Mouse (Mus musculus): ENCODE measurements around the gene Lhpp.
"Not testable (repeated sequence)": the region's sequence is repeated elsewhere in the genome, so short reads cannot be mapped to it uniquely, and the experiment has no call there.

Lhpp gene

DNA sequence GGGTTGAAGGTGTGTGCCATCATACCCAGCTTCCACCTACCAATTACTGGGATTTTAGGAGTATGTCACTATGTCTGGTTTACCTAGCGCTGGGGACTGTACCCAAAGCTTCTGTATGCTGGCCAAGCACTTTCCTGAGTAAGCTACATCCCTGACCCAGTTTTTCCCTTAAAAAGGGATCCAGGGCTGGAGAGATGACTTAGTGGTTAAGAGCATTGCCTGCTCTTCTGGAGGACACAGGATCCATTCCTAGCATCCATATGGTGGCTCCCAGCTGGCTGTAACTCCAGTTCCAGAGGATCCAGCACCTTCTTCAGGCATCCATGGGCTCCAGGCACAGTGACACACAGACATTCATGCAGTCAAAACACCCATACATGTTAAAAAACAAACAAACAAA lies 36.1 kb downstream of the Lhpp start:
- DNase-seq (ENCODE audit: low spot score in 2 of 2), result no peak

DNA sequence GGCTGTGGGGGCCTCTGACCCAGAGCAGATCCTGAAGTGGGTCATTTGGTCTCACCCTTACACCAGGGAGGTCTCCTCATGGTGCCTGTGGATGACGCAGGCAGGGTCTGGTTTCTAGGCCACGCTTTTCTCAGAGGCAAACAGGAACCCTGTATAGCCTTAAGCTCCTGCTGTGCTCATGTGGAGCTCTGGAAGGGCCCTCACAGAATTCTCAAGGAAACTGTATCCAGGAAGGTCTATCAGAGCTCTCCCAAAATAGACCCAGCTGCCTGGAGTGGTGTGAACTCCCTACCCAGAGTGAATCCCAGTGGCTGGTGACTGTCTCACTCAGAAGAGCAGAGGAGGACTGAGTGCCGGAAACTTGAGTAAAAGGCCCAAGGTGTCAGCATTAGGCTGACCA lies 44.0 kb downstream of the Lhpp start:
- no peak for DNase-seq (ENCODE audit: low spot score in 2 of 2)

DNA sequence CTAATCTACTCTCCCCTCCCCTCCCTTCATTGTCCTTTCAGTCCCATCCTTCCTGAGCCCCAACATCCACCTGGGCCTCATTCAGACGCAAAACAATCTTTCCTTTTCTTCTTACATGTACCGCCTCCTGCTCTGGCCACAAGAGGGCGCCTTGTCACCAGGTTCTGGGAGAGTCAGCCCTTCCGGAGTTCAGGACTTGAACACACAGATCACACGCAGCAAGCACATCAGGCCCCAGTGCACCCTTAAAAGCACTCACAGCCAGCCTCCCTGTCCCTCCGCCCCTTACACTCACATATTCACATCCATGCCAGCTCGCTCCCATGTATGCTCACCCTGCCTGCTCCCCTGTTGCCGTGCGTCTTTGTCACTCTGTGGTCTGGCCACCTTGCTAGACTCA lies 45.6 kb downstream of the Lhpp start:
- peak; percentile 57 to 94 for DNase-seq (ENCODE audit: low spot score in 2 of 2)

DNA sequence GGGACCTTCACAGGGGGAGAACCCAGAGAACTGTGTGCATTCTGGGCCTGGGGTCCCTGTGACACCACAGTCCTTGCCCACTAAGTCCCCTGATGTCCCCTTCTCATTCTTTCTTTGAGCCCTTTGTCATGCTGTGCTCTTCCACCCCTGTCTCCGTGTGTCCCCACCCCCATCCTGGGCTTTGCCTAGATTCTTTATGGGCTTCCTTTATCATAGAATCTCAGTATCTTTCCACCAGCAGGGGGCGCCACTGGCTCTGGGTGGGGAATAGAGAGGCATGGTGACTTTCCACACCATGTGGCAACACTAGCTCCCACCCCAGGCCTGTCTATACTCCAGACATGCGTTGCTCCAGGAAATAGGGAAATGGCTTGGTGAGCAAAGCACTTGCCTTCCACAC lies 46.1 kb downstream of the Lhpp start:
- DNase-seq (ENCODE audit: low spot score in 2 of 2), result peak in 1 of 2 experiments; percentile 92

DNA sequence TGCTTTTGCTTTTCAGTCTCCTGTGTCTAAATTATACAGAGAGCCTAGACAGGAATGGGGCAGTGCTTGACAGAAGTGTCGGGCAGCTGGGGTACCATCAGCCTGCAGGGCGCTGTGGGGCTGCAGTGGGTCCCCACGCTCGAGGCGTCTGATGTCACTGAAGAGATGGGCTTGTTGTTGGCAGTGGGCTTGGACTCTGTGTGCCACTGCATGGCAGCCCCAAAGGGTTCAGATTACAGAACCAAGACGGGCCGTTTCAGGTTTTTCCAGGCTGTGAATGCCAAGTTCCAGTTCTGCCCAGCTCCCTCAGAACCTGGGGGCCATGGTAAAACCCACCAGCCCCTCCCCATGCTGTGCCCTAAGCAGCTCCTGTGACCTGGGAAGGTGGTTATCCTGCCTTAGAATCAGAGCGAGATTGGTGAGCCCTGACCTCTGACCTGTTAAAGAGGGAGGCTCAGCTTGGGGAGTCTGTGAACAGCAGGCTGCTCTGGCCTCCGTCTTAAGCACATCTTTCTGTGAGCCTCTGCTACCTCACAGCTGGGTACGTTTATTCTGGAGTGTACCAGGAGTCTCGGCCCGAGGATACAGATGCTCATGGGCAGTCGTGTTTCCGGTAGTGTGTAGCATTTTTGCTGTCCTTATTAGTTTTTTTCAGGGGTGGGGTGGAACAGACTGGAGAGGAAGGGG lies 47.1 kb downstream of the Lhpp start:
- DNase-seq (ENCODE audit: low spot score in 2 of 2), result no peak

DNA sequence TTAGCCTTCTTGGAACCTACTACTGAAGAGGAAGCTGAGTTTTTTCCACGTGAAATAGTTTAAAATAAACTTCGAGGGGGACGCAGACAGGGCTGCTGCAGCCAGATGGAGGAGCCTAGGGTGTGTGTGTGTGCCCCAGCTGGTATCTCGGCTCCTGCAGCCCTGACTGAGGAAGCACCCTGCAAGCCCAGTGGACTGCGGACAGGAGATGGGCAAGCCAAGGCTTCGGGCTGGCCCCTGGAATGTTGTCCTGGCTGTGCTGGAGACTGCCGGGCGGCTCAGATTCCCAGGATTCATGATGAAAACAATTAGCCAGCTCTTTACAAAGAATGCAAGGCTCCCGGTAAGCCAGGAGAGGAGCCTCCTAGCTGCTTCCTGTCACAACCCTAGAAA lies 47.6 kb downstream of the Lhpp start:
- no peak for DNase-seq (ENCODE audit: low spot score in 2 of 2)

DNA sequence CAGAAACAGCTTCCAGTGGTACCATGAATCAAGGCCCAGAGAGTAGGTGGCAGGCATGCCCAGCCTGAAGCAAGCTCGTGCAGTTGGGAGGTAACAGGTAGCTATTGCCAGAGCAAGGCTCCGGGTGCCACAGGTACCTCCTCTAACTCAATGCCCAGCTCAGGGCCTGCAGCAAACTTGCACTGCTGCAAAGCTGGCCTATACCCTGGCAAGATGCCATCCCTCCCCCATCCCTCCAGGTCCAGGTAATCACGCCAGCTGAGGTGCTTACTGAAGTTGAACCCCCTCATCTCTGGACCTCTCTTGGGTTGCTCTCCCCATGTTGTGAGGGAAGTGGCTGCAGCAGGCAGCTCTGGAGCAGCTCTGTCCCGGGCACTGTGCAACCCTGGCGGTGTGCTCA lies 48.2 kb downstream of the Lhpp start:
- DNase-seq (ENCODE audit: low spot score in 2 of 2), result no peak

DNA sequence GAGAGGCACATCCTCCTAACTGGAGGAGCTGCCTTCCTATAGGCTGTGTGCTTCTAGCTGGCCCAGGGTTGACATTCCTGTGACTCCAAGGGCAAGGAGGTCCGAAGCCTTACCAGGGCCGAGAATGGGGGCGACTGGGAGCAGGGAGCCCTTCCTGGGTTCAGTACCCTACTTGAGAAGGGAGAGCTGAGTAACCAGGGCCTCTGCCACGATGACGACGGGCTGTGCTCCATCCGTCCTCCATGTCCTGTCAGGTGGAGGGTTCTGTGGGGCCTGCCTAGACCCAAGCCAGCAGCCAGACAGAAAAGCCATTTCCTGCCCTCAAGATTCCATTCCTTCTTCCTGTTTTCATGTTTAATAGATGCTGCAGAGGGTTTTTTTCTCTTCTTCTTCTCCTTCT lies 49.2 kb downstream of the Lhpp start:
- no peak for DNase-seq (ENCODE audit: low spot score in 2 of 2)

DNA sequence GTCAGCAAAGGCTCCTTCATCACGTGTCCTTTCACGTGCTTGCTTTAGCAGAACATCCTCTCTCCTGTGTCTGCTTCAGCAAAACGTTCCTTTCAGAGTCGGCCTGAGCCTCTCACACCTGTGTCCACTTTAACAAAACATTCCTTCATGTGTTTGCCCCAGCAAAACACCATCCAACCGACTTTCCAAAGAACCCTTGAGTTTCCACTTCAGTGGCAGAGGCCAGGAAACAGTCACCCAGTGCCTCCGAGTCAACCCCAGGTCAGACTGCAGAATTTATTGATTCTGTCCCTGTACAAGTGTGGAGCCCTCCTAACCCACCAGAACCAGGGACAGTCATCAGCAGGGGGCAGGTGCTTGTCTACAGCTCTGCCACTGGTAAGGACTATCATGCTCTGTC lies 52.4 kb downstream of the Lhpp start:
- DNase-seq (ENCODE audit: low spot score in 2 of 2), result not testable (repeated sequence)

DNA sequence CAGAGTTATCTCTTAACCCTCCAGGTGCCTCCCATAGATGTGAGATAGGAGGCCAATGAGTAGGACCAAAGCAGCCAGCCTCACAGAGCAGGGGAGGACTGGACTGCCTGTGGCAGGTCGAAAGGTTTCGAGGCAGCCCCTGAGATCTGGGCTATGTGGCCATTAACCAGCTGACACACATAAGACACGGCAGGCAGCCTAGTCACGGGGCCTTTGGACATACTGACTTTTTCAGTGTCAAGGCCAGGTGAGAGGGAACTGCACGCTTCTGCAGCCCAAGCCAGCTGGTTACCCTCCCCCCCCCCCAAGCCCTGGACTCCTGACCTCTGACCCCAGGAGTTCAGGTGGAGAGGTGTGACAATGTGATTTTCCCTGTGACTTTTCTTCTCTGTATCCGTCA lies 54.4 kb downstream of the Lhpp start:
- no peak for DNase-seq (ENCODE audit: low spot score in 2 of 2)

DNA sequence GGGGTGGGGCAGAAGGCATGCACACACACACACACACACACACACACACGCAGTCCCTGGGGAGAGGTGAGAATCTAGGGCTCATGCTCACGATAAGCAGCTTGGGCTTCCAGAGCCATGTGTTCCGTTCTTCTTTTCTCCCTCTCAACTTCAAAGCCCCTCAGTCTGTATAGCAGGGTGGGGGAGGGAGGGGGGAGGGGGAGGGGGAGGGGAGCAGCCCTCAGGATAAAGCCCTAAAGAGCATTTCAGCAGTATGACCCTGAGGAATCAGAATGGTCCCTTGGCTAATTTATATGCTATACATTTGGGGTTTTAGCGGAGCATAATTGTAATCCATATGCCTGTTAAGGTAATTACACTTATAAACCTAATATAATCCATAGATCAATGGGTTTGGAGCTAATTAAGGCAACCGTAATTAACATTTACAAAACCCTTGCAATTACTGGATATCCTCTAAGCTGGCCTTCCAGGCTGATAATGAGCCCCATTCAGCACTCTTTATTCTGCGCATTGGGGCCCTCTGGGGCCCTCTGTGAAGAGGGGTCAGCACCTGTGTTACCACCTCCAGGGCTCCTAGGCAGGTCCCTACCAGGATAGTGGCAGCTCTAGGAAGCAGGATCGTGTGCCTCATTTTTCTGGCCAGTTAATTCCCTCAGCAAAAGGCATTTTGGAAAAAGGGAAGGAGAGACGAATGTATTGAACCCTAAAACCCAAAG lies 55.4 kb downstream of the Lhpp start:
- no peak for DNase-seq (ENCODE audit: low spot score in 2 of 2)

DNA sequence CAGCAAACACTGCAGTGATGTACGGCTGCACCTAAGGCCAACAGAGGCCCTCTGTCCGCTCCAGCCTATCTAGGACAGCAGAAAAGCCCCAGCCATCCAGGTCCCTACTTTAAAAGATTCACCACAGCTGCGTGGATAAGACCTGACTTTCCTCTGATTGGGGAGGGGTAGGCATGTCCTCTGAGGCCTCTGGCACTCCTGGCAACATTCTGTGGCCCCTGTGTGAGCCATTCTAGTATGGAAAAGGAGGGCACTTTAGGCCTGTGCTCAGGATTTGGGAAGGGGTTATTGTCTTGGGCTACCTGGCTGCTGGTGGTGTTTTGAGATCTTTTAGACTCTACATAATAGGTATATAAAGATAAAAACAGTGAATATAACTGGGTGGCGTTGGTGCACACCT lies 56.1 kb downstream of the Lhpp start:
- no peak for DNase-seq (ENCODE audit: low spot score in 2 of 2)

DNA sequence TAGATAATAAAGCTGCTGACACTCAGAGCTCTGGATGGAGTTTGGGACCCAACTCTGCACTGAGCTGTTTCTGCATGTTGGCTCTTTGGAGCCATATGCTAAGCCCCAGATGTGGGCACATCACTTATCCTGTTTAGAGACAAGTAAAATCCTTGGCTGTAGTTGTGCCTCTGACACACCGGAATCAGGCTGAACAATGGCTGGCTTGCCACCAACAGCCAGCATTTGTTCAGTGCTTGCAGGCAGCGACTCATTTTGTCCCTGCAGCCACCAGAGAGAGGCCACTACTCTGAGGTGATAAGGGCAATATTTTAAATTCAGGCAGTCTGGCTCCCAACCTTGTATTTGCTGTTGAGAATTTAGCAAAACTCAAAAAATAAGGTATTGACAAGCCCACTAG lies 58.2 kb downstream of the Lhpp start:
- no peak for DNase-seq (ENCODE audit: low spot score in 2 of 2)

DNA sequence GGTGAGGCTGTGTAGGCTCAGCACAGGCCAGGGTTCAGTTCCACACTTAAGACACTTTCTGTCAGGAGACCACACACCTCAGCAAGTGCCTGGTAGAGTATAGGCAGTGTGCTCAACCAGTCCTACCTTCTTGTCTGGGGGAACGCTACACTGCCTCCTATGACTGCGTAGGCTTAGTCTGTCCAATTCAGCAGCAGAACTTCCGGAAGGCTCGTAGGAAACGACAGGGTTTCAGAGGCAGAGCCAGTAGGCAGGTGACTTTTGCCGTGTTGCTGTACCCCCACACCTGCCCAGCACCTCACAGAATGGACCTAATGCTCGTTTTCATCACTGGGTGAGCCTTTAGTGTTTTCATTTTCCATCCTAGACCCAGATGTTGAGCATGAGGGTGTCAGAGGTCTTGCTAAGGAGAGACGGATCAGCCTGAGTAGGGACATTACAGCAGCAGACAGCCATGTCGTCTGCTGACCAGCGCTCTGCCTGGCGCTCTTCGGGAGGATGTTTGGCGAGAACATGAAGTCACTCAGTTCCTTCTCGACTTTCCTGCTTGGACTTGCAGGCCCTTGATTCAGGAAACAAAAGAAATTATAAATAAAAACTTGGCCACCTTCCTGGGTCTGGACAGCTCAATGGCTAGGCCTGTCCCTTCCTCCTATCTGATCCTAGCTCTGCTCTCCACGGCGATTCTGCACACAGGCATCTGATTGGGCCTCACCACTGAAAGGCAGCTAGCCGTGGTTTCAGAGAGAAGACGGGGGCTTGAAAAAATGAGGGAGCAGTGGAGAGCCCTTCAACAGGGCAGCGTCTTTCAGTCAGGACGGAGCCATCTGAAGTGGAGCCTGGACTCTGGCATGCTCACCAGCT lies 59.8 kb downstream of the Lhpp start:
- DNase-seq (ENCODE audit: low spot score in 2 of 2), result no peak

DNA sequence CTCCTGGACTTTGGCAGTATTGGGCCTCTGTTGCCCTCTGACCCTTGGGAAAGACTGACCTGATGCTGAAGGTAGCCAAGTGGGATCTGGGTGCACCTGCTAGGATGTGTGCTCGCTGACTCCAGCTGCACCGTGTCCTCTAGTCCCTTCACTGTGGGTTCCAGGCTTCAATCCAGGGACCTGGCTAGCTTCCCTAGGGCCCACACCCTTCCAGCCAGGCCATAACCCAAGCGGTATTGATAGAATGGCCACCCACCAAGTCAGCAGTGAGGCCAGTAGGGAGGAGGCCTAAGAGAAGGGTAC lies 60.4 kb downstream of the Lhpp start:
- no peak for DNase-seq (ENCODE audit: low spot score in 2 of 2)

DNA sequence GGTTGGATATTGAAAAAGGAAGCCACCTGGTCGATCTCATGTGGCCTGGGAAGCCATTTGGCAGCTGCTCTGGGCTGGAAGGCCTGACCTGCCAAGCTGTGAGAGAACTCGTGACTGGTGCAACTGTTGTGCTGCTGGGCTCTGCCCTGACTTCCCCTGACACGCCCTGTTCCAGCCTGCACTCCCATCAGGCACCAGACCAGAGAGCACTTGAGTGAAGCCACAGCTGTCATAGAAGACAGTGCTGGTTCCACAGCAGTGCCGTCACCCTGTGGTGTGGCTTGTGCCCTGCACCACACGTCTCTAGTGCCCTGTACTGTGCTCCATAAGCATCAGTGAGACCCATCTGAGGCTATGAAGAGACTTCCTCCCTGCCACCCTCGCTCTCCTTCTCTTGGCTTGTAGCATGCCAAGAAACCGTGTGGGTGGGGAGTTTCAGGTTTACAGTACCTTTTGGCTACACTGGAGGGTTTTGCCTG lies 62.1 kb downstream of the Lhpp start:
- peak in 1 of 2 experiments; percentile 55 for DNase-seq (ENCODE audit: low spot score in 2 of 2)

DNA sequence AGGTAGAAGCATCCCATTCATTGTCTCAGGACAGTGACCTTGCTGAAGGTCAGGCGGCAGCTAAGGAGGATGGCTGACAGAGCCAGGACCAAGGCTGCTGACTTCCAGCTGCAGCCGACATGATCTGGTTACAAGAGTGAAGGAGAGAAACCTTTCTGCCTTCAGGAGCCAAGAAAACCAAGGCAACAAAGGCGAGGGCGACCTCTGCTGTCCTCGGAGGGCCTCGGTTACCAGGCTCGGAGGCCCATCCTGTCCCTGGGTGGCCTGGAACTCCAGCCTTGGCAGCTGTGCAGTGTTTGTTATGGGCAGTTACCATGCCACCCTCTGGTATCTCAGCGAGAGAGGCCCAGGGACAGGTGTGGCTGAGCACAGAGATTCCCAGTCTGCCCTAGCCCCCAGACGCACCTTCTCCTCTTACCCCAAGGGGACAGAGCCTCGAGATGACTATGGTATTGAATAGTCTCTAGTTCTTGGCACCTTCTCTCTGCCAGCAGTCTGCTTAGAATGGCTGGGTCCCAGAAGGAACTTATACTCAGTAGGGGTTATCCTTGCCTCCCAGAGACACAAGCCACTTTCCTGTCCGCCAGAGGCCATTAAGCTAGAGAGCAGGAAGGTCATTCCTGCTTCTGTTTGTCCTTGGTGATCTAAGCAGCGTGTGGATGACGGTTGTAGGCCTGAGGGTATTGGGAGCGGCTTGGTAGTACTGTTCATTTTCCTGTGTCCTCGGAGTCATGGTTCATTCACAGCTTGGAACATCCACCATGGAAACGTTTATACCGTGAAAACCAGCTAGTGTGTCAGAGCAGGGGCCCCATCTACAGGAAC lies 63.7 kb downstream of the Lhpp start:
- no peak for DNase-seq (ENCODE audit: low spot score in 2 of 2)

DNA sequence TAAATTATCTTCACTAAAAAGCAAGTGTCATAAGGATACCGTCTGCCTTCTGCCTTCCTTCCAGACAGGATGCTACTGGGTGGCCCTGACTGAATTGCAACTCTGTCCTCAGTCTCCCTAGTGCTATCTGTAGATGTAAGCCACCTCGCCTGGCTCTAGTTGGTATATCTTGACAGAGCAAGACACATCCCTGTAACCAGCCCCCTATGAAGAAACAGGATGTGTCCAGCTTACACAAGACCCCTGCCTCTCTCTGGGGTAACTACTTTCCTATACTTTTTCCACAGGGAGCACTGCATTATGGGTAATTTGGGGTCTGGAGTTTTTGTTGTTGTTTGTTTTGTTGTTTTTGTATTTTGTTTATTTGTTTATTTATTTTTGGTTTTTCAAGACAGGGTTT lies 65.5 kb downstream of the Lhpp start:
- no peak for DNase-seq (ENCODE audit: low spot score in 2 of 2)

DNA sequence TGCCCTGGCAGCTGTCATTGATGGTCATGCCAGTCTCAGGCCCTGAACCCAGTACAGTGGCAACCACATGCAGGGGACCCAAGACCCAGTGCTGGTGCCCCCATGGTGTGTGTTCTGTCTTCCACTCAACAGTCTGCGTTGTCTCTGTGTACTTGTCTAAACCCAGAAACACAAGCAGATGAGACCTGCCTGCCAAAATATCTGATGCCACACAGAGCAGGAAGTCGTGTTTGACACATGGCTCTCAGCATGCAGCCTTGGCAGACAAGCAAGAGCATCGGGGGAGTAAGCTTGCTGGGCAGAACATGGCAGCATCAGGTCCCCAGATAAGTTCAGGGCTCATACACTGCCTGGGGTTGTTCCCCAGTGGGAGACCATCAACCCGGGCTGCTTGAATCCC lies 68.7 kb downstream of the Lhpp start:
- DNase-seq (ENCODE audit: low spot score in 2 of 2), result no peak

DNA sequence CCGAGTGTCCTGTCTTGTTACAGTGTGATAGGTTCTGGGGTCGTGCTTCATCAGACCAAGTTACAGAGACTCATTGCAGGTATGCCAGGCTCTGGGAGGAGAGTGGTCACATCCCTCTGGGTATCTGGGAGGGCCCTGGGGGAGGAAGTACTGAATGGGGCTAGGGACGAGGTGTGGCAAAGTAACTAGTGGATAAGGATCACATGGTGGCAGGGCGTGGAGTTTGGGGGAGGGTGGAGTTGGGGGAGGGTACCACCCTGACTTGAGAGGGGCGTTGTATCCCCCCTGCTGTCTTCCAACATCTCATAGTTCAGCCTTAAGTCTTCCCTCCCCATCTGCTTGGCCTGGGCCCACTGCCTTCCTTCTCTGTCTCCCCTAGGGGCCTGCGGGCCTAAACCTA lies 69.1 kb downstream of the Lhpp start:
- DNase-seq (ENCODE audit: low spot score in 2 of 2), result no peak

DNA sequence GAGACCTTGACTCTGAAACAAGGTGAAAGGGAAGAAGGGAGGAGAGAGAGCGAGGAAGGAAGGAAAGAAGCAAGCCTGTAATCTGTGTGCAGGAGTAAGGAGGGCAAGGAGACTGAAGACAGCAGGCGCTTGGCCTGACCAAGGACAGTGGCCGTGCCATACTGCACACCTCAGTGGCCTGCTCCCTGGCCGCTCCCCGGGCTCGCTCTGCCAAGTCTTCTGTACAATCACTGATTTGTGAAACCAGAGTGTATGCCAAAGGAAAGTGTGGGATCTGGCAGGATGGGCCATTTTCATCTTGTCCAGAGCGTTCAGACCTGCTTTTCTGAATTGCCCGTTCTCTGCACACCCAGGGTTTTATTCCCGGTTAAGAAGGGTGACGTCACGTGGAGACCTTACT lies 70.9 kb downstream of the Lhpp start:
- DNase-seq (ENCODE audit: low spot score in 2 of 2), result no peak

DNA sequence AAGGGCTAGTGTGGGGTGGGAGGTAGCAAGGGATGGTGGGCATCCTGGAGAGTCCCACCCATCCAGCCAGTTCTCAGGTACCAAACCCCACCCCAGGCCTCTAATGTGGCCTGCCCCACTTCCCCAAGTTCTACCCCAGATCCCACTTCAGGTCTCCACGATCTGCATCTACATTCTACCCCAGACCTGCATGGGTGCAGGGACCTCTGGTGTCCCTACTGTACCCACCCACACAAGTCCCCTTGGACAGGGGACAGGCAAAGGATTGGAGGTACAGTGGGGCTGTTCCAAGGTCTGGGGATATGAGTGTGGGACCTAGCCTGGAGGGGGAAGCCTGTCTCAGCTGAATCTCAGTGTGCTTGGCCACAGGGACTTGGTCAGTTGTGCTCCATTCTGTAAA lies 71.4 kb downstream of the Lhpp start:
- no peak for DNase-seq (ENCODE audit: low spot score in 2 of 2)

All from left cerebral cortex, adult 9 months (tissue).